Mouse (Mus musculus) embryonic fibroblast, embryonic 13.5 days (primary cell): ENCODE data around the gene Med13l. TPM values are rescaled to one million over a fixed set of nuclear protein-coding genes. Genes with fewer than 3 reads are reported as not detected.

Experiments
- H3K27ac ChIP-seq: 2 replicates; pipeline ENCODE4 v1.5.1; 2012; ENCODE audit warnings: low read length, control low read depth, inconsistent platforms; ENCODE audit not compliant: insufficient read depth
- H3K4me1 ChIP-seq: 2 replicates; pipeline ENCODE4 v1.6.1; 2011; ENCODE audit warnings: low read length; ENCODE audit not compliant: control insufficient read depth, insufficient read depth
- H3K4me3 ChIP-seq: 2 replicates; pipeline ENCODE4 v1.5.1; 2011; ENCODE audit warnings: mild to moderate bottlenecking, control low read depth, low read length; ENCODE audit not compliant: insufficient read depth
- CTCF ChIP-seq: IDR thresholded peaks from 2 replicates; pipeline ENCODE4 v1.5.1; 2011; ENCODE audit warnings: mild to moderate bottlenecking, control low read depth, low read length, moderate library complexity, borderline replicate concordance; ENCODE audit not compliant: insufficient read depth
- POLR2A ChIP-seq: IDR thresholded peaks from 2 replicates; pipeline ENCODE4 v1.6.1; 2011; ENCODE audit warnings: low read depth, mild to moderate bottlenecking, control low read depth, low read length, moderate library complexity
- polyA plus RNA-seq: library from polyadenylated mRNA; stranded (reverse); fragments of >200 nt; gene quantifications from 2 replicates; pipeline ENCODE4 v1.2.4, GENCODE M21; 2011; ENCODE audit warnings: low read depth; ENCODE audit not compliant: missing spikeins, insufficient read length

The Med13l gene
- polyA plus RNA-seq, 1 experiment: 57.8 TPM

DNA sequence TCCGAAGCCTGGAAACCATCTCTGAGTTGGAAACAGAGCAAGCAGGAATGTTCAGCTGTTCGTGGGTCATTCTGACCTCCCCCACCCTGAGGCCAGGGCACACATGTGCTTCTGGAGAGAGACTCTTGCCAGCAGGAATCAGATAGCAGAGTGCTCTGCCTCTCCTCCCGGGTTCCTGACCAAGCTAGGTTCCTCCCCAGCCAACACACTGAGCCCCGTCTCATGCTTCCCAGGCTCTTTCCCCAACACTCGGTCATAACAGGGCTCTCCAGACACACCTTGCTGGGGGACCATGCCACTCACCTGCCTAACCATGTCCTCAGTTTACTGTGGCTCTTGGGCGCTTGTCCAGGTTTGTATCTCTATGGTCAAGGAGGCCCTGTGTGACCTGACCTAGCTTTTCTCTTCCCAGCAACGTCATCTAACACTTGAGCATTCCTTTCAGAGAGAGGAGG is 252.5 kb downstream of the Med13l start:
- H3K27ac ChIP-seq: no peak overlapping the region
- H3K4me3 ChIP-seq: no peak overlapping the region
- TF ChIP-seq POLR2A (no peak), CTCF (no peak)
- no peaks in the 10 kb centered on the region for H3K4me1 ChIP-seq

- TF ChIP-seq CTCF (no peak), POLR2A (no peak)
- H3K4me3 ChIP-seq: no peak overlapping the region
Observed at GRCm38 (mm10) chr5:118814052-118814451, 253.6 kb downstream of the Med13l start.

More at GRCm38 (mm10) chr5:118814052-118814451, 253.6 kb downstream of the Med13l start:
- Histone ChIP-seq H3K4me1 (no peaks in the 10 kb centered on the region), H3K27ac (no peak overlapping the region)
